Mouse (Mus musculus): ENCODE data around the gene Dpy19l1. TPM values are rescaled to one million over a fixed set of nuclear protein-coding genes. Genes with fewer than 3 reads are reported as not detected.

Dpy19l1 gene
- polyA plus RNA-seq, 1 experiment from 2014 or later, result 16.4 TPM

- no peak overlapping the region for H3K4me3 ChIP-seq (ENCODE audit: low read length)
- no peaks in the 10 kb centered on the region for H3K9me3 ChIP-seq (ENCODE audit: control insufficient read depth, low read length)
- no peak overlapping the region for H3K4me2 ChIP-seq (replicated peaks; ENCODE audit: low read depth, low read length)
- no peak overlapping the region for H3K27ac ChIP-seq (ENCODE audit: low read depth, low read length)
- 70% methylated on average over 5 of the region's 5 CpGs for WGBS
- no peak overlapping the region for H3K9ac ChIP-seq (ENCODE audit: low read depth, low read length)
- no peaks in the 10 kb centered on the region for H3K36me3 ChIP-seq (ENCODE audit: control insufficient read depth, insufficient read depth, low read length)
- no peak for ATAC-seq (ENCODE audit: low FRiP score, low TSS enrichment)
- no peaks in the 10 kb centered on the region for H3K4me1 ChIP-seq (ENCODE audit: control insufficient read depth, insufficient read depth, low read length)
- H3K27me3 ChIP-seq (ENCODE audit: control insufficient read depth, insufficient read depth, low read length), result no peaks in the 10 kb centered on the region
Measured at GRCm38 (mm10) chr9:24482375-24482774, 20.6 kb downstream of the Dpy19l1 start.

GRCm38 (mm10) chr9:24477251-24477650 lies 25.7 kb downstream of the Dpy19l1 start:
- peaks cover 4% of the 10 kb centered on the region; the same call in 1 of the 2 replicates for H3K36me3 ChIP-seq (ENCODE audit: control insufficient read depth, insufficient read depth, low read length)
- H3K4me3 ChIP-seq (ENCODE audit: low read length), result no peak overlapping the region
- H3K9ac ChIP-seq (ENCODE audit: low read depth, low read length), result no peak overlapping the region
- ATAC-seq (ENCODE audit: low FRiP score, low TSS enrichment), result no peak
- H3K9me3 ChIP-seq (ENCODE audit: control insufficient read depth, low read length), result no peaks in the 10 kb centered on the region
- no peak overlapping the region for H3K4me2 ChIP-seq (replicated peaks; ENCODE audit: low read depth, low read length)
- no peaks in the 10 kb centered on the region for H3K27me3 ChIP-seq (ENCODE audit: control insufficient read depth, insufficient read depth, low read length)
- 94% methylated on average over 2 of the region's 2 CpGs for WGBS
- no peaks in the 10 kb centered on the region for H3K4me1 ChIP-seq (ENCODE audit: control insufficient read depth, insufficient read depth, low read length)
- H3K27ac ChIP-seq (ENCODE audit: low read depth, low read length), result no peak overlapping the region

GRCm38 (mm10) chr9:24473824-24474223 lies 29.1 kb downstream of the Dpy19l1 start:
- Histone ChIP-seq H3K27ac (ENCODE audit: low read depth, low read length) (no peak overlapping the region), H3K4me1 (ENCODE audit: control insufficient read depth, insufficient read depth, low read length) (no peaks in the 10 kb centered on the region), H3K9ac (ENCODE audit: low read depth, low read length) (no peak overlapping the region), H3K9me3 (ENCODE audit: control insufficient read depth, low read length) (no peaks in the 10 kb centered on the region), H3K4me3 (ENCODE audit: low read length) (no peak overlapping the region), H3K4me2 (replicated peaks; ENCODE audit: low read depth, low read length) (no peak overlapping the region), H3K36me3 (ENCODE audit: control insufficient read depth, insufficient read depth, low read length) (peaks cover 4% of the 10 kb centered on the region; the same call in 1 of the 2 replicates), H3K27me3 (ENCODE audit: control insufficient read depth, insufficient read depth, low read length) (no peaks in the 10 kb centered on the region)
- 89% methylated on average over 7 of the region's 7 CpGs for WGBS
- ATAC-seq (ENCODE audit: low FRiP score, low TSS enrichment), result no peak

DNA sequence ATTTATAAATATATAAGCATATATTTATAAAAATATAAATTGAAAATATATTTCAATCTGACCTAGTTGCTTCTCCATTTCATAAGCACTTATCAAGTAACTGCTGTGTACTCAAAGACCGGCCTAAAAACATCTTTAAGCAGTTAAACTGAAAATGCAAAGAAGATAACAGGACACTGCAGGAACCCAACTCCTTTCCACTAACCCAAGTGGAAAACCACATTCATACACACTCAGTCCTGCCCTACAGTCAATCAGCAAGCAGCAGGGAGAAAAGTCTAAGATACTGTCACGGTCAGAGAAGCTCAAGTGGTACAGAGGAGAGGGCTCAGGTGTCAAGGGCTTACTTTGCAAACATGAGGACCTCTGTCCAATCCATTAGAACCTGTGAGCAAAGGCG lies 30.4 kb downstream of the Dpy19l1 start:
- WGBS, result 84% methylated on average over 3 of the region's 3 CpGs
- Histone ChIP-seq H3K9ac (ENCODE audit: low read depth, low read length) (no peak overlapping the region), H3K9me3 (ENCODE audit: control insufficient read depth, low read length) (no peaks in the 10 kb centered on the region), H3K4me1 (ENCODE audit: control insufficient read depth, insufficient read depth, low read length) (no peaks in the 10 kb centered on the region), H3K36me3 (ENCODE audit: control insufficient read depth, insufficient read depth, low read length) (peaks cover 4% of the 10 kb centered on the region; the same call in 1 of the 2 replicates), H3K4me3 (ENCODE audit: low read length) (no peak overlapping the region), H3K4me2 (replicated peaks; ENCODE audit: low read depth, low read length) (no peak overlapping the region), H3K27me3 (ENCODE audit: control insufficient read depth, insufficient read depth, low read length) (no peaks in the 10 kb centered on the region), H3K27ac (ENCODE audit: low read depth, low read length) (no peak overlapping the region)
- ATAC-seq (ENCODE audit: low FRiP score, low TSS enrichment), result no peak

- no peaks in the 10 kb centered on the region for H3K4me1 ChIP-seq (ENCODE audit: control insufficient read depth, insufficient read depth, low read length)
- no peak overlapping the region for H3K9ac ChIP-seq (ENCODE audit: low read depth, low read length)
- H3K27ac ChIP-seq (ENCODE audit: low read depth, low read length), result no peak overlapping the region
- H3K27me3 ChIP-seq (ENCODE audit: control insufficient read depth, insufficient read depth, low read length), result no peaks in the 10 kb centered on the region
- ATAC-seq (ENCODE audit: low FRiP score, low TSS enrichment), result no peak
- 41% methylated on average over 5 of the region's 5 CpGs for WGBS
- H3K36me3 ChIP-seq (ENCODE audit: control insufficient read depth, insufficient read depth, low read length), result peaks cover 3% of the 10 kb centered on the region; the same call in 1 of the 2 replicates
- no peak overlapping the region for H3K4me3 ChIP-seq (ENCODE audit: low read length)
- no peak overlapping the region for H3K4me2 ChIP-seq (replicated peaks; ENCODE audit: low read depth, low read length)
- no peaks in the 10 kb centered on the region for H3K9me3 ChIP-seq (ENCODE audit: control insufficient read depth, low read length)
Measured at GRCm38 (mm10) chr9:24470166-24470565, 32.8 kb downstream of the Dpy19l1 start.

- H3K4me3 ChIP-seq (ENCODE audit: low read length), result no peak overlapping the region
- no peaks in the 10 kb centered on the region for H3K4me1 ChIP-seq (ENCODE audit: control insufficient read depth, insufficient read depth, low read length)
- H3K27me3 ChIP-seq (ENCODE audit: control insufficient read depth, insufficient read depth, low read length), result no peaks in the 10 kb centered on the region
- no peak for ATAC-seq (ENCODE audit: low FRiP score, low TSS enrichment)
- H3K36me3 ChIP-seq (ENCODE audit: control insufficient read depth, insufficient read depth, low read length), result no peaks in the 10 kb centered on the region; the same call in 1 of the 2 replicates
- H3K4me2 ChIP-seq (replicated peaks; ENCODE audit: low read depth, low read length), result no peak overlapping the region
- WGBS, result 94% methylated on average over 5 of the region's 5 CpGs
- no peak overlapping the region for H3K27ac ChIP-seq (ENCODE audit: low read depth, low read length)
- no peak overlapping the region for H3K9ac ChIP-seq (ENCODE audit: low read depth, low read length)
- no peaks in the 10 kb centered on the region for H3K9me3 ChIP-seq (ENCODE audit: control insufficient read depth, low read length)
Measured at GRCm38 (mm10) chr9:24467186-24467585, 35.8 kb downstream of the Dpy19l1 start.

DNA sequence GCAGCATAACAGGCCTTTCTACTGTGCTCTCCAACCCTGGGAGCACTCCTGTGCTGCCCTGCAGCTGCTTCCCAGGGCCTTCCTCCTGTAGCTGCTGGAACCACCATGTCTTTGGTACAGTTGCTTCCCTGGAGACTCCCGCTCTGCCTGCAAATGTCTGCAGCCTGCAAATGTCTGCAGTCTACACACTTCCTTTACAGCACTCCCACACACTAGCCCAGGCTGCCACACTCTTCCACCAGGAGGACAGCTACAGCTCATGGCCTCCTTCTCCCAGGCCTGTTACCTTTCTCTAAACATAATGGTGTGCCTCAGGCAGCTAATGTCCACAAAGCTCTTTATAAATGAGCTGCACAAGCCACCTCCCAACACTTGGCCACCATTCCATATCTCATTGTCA lies 36.3 kb downstream of the Dpy19l1 start:
- no peaks in the 10 kb centered on the region for H3K27me3 ChIP-seq (ENCODE audit: control insufficient read depth, insufficient read depth, low read length)
- H3K4me2 ChIP-seq (replicated peaks; ENCODE audit: low read depth, low read length), result no peak overlapping the region
- H3K4me1 ChIP-seq (ENCODE audit: control insufficient read depth, insufficient read depth, low read length), result no peaks in the 10 kb centered on the region
- 86% methylated on average over 1 of the region's 1 CpGs for WGBS
- H3K36me3 ChIP-seq (ENCODE audit: control insufficient read depth, insufficient read depth, low read length), result peaks cover 2% of the 10 kb centered on the region; the same call in 1 of the 2 replicates
- H3K27ac ChIP-seq (ENCODE audit: low read depth, low read length), result no peak overlapping the region
- H3K9me3 ChIP-seq (ENCODE audit: control insufficient read depth, low read length), result no peaks in the 10 kb centered on the region
- ATAC-seq (ENCODE audit: low FRiP score, low TSS enrichment), result no peak
- H3K9ac ChIP-seq (ENCODE audit: low read depth, low read length), result no peak overlapping the region
- no peak overlapping the region for H3K4me3 ChIP-seq (ENCODE audit: low read length)

GRCm38 (mm10) chr9:24461379-24461961 lies 41.5 kb downstream of the Dpy19l1 start:
- Histone ChIP-seq H3K4me3 (ENCODE audit: low read length) (no peak overlapping the region), H3K9ac (ENCODE audit: low read depth, low read length) (no peak overlapping the region), H3K4me1 (ENCODE audit: control insufficient read depth, insufficient read depth, low read length) (no peaks in the 10 kb centered on the region), H3K4me2 (replicated peaks; ENCODE audit: low read depth, low read length) (no peak overlapping the region), H3K27ac (ENCODE audit: low read depth, low read length) (no peak overlapping the region), H3K27me3 (ENCODE audit: control insufficient read depth, insufficient read depth, low read length) (no peaks in the 10 kb centered on the region), H3K36me3 (ENCODE audit: control insufficient read depth, insufficient read depth, low read length) (peaks cover 6% of the 10 kb centered on the region; the same call in 1 of the 2 replicates), H3K9me3 (ENCODE audit: control insufficient read depth, low read length) (no peaks in the 10 kb centered on the region)
- no peak for ATAC-seq (ENCODE audit: low FRiP score, low TSS enrichment)
- whole genome bisulfite sequencing, result 91% methylated on average over 9 of the region's 9 CpGs

DNA sequence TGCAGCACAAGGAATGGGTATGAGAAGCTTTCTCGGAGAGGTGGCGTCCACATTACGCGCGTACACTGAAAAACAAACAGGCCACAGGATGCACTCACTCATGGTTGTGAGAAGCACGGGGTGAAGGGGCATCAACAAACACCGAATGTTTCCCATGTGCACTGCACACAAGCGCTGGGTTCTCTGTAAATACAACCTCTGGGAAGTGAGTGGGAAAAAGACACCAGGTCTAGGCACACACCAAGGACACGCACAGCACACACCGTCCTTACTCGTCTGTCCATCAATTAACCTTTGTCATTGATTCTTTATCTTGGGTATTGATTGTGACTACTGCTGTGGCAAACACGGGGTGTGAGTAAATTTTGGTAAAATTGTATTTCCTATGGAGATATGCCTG lies 49.1 kb downstream of the Dpy19l1 start:
- Histone ChIP-seq H3K9me3 (ENCODE audit: control insufficient read depth, low read length) (no peaks in the 10 kb centered on the region), H3K9ac (ENCODE audit: low read depth, low read length) (no peak overlapping the region), H3K27ac (ENCODE audit: low read depth, low read length) (no peak overlapping the region), H3K4me2 (replicated peaks; ENCODE audit: low read depth, low read length) (no peak overlapping the region), H3K36me3 (ENCODE audit: control insufficient read depth, insufficient read depth, low read length) (peaks cover 5% of the 10 kb centered on the region; the same call in 1 of the 2 replicates), H3K4me1 (ENCODE audit: control insufficient read depth, insufficient read depth, low read length) (no peaks in the 10 kb centered on the region), H3K27me3 (ENCODE audit: control insufficient read depth, insufficient read depth, low read length) (no peaks in the 10 kb centered on the region), H3K4me3 (ENCODE audit: low read length) (no peak overlapping the region)
- no peak for ATAC-seq (ENCODE audit: low FRiP score, low TSS enrichment)
- 96% methylated on average over 12 of the region's 12 CpGs for WGBS
